Mouse (Mus musculus) embryonic fibroblast, embryonic 13.5 days (primary cell): ENCODE measurements at regions not wholly inside any gene's neighbourhood (a gene's known extent, or its start where the extent isn't known, plus 50 kb on each side); places are given as distances from the start of the nearest gene placed in this dataset.

Experiments used
- CTCF ChIP-seq: IDR thresholded peaks from 2 replicates; pipeline ENCODE4 v1.5.1; 2011; ENCODE audit warnings: mild to moderate bottlenecking, control low read depth, low read length, moderate library complexity, borderline replicate concordance; ENCODE audit not compliant: insufficient read depth
- POLR2A ChIP-seq: IDR thresholded peaks from 2 replicates; pipeline ENCODE4 v1.6.1; 2011; ENCODE audit warnings: low read depth, mild to moderate bottlenecking, control low read depth, low read length, moderate library complexity

GRCm38 (mm10) chr9:87824691-87825230 lies 93.7 kb upstream of the Tbx18 start:
- TF ChIP-seq CTCF (no peak), POLR2A (no peak)
